Mouse (Mus musculus): ENCODE measurements around the gene D1Ertd622e. TPM values are rescaled to one million over a fixed set of nuclear protein-coding genes. Genes with fewer than 3 reads are reported as not detected.

Gene D1Ertd622e
- polyA plus RNA-seq, 1 experiment, result 49.4 TPM

DNA sequence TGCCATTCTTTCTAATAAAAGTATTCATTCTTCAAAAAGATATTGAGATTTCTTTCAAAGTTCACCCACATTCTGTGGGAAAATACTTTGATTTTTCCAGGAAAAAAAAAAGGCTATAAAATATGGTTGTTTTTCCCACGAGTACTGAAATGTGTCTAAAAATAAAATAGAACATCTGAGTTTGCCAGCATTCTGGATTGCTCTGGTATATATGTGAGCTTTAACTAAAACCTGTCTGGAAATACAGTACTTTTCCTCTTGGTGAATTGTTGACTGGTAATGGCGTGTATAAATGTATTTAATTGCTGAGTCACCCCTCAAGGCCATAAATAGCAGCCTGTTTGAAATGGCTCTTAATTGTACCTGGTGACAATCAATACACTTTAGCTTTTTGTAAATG is 37.5 kb downstream of the D1Ertd622e start:
- TF ChIP-seq POLR2A (IDR thresholded peaks at IDR 0.05; ENCODE audit: low read depth, low read length) (no peak), CTCF (IDR thresholded peaks at IDR 0.05; ENCODE audit: extremely low read depth, insufficient read length, insufficient replicate concordance, low read depth, low read length) (no peak)
- no peak overlapping the region for H3K27ac ChIP-seq (ENCODE audit: insufficient read depth, low read depth, low read length)
- WGBS, result 49% methylated on average over 2 of the region's 2 CpGs

DNA sequence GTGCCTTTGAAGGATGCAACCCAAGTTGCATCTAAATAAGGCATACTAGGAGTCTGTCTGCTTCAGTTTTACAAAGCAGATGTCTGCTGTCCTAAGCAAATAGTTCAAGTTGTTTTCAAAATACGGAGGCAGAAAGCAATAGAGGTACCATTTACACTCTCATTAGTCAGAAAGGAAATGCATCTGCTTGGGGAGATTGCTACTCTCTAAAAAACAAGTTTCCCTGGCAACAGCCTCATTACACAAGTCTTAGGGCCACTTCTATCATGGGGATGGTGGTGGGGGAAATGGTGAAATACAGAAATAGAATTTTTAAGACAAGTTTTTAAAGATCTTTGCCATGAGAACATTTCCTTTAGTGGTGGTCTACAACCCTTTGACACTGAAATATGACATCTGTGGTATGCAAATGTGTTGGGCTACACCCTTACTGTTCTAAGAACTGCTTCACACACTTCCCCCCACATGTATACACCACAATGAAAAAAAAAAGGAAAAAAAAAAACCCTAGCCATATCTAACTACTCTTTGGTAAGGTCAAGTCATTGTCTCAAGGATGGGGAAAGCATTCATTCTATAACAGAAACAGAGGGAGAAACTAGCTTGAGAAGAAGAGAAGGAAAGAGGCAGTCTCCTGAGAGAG is 38.5 kb downstream of the D1Ertd622e start:
- Histone ChIP-seq H3K4me1 (ENCODE audit: control insufficient read depth, insufficient read depth, insufficient read length, low read length) (no peaks in the 10 kb centered on the region), H3K4me3 (ENCODE audit: low read depth, low read length) (no peak overlapping the region), H3K36me3 (ENCODE audit: control insufficient read depth, insufficient read depth, low read length) (no peaks in the 10 kb centered on the region), H3K27ac (ENCODE audit: insufficient read depth, low read depth, low read length) (no peak overlapping the region), H3K27me3 (ENCODE audit: control insufficient read depth, insufficient read depth, low read length) (no peaks in the 10 kb centered on the region)
- TF ChIP-seq CTCF (IDR thresholded peaks at IDR 0.05; ENCODE audit: extremely low read depth, insufficient read length, insufficient replicate concordance, low read depth, low read length), result no peak
- no peak for TF ChIP-seq POLR2A (IDR thresholded peaks at IDR 0.05; ENCODE audit: low read depth, low read length)
- 49% methylated on average over 1 of the region's 1 CpGs for WGBS

More for the DNA sequence above, 37.5 kb downstream of the D1Ertd622e start:
- Histone ChIP-seq H3K4me1 (ENCODE audit: control insufficient read depth, insufficient read depth, insufficient read length, low read length) (no peaks in the 10 kb centered on the region), H3K36me3 (ENCODE audit: control insufficient read depth, insufficient read depth, low read length) (no peaks in the 10 kb centered on the region), H3K27me3 (ENCODE audit: control insufficient read depth, insufficient read depth, low read length) (no peaks in the 10 kb centered on the region), H3K4me3 (ENCODE audit: low read depth, low read length) (no peak overlapping the region)

DNA sequence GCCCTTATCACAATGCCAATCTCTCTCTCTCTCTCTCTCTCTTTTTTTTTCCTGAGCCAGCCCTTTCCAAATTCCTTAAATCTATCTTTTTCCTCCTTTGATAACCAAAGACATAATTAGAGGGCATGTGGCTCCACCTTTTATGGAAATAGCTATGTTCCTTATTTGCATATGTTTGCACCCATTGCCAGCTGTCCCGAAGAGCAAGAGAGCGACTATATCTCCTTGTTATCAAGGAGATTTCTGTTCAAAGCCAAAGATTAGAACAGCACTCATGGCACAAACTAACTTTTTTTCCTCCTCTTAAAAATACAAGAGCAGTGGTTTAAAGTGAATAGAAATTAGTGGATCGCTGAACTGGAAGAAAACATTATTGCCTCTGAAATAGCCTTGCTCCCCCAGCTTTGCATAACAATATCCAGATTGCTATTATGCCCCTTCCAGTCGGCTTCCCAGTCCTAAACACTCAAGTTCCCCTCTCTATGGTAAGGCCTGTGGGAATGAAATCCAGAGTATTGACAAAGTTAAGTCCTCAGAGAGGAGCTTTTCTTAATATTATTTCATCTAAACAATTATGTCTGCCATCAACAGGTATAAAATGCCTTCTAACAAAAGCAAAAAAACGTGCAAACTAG is 39.2 kb downstream of the D1Ertd622e start:
- WGBS, result 44% methylated on average over 5 of the region's 5 CpGs
- no peak overlapping the region for H3K27ac ChIP-seq (ENCODE audit: insufficient read depth, low read depth, low read length)
- H3K36me3 ChIP-seq (ENCODE audit: control insufficient read depth, insufficient read depth, low read length), result no peaks in the 10 kb centered on the region
- H3K4me1 ChIP-seq (ENCODE audit: control insufficient read depth, insufficient read depth, insufficient read length, low read length), result no peaks in the 10 kb centered on the region
- H3K4me3 ChIP-seq (ENCODE audit: low read depth, low read length), result no peak overlapping the region
- no peaks in the 10 kb centered on the region for H3K27me3 ChIP-seq (ENCODE audit: control insufficient read depth, insufficient read depth, low read length)
- TF ChIP-seq POLR2A (IDR thresholded peaks at IDR 0.05; ENCODE audit: low read depth, low read length), result no peak
- TF ChIP-seq CTCF (IDR thresholded peaks at IDR 0.05; ENCODE audit: extremely low read depth, insufficient read length, insufficient replicate concordance, low read depth, low read length), result no peak

DNA sequence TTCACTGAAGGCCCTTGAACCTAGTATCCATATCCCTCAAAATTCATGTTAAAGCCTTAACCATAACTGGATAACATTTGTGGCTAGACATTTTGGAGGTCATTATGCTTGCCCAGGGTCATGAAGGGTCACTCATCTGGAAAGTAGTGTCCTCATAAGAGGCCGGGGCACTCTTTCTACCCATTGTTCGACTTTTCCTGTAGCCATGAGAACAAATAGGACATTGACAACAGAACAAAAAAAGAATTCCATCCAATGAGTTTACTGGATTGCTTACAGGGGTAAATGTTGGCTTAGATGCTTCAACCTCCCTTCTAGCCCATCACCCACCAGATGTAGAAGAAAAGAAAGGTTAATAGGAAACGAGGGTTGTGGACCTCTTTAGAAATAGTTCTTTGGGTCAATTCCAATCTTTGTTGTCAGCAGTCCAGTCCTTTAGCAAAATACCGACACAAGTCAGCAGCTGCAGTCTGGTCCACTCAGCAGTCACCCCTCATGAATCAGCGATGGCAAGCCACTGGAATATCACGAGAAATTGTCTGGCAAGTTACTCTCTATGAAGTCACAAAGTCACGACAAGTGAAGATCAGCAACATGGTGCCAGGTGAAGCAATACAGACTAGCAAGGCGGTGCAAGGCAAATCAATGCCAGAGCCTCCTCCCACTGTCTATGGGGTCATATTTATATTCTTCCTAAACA is 42.1 kb downstream of the D1Ertd622e start:
- TF ChIP-seq POLR2A (IDR thresholded peaks at IDR 0.05; ENCODE audit: low read depth, low read length), result no peak
- TF ChIP-seq CTCF (IDR thresholded peaks at IDR 0.05; ENCODE audit: extremely low read depth, insufficient read length, insufficient replicate concordance, low read depth, low read length), result no peak
- H3K4me1 ChIP-seq (ENCODE audit: control insufficient read depth, insufficient read depth, insufficient read length, low read length), result no peaks in the 10 kb centered on the region
- H3K27ac ChIP-seq (ENCODE audit: insufficient read depth, low read depth, low read length), result no peak overlapping the region
- WGBS, result 87% methylated on average over 8 of the region's 8 CpGs
- no peak overlapping the region for H3K4me3 ChIP-seq (ENCODE audit: low read depth, low read length)
- no peaks in the 10 kb centered on the region for H3K36me3 ChIP-seq (ENCODE audit: control insufficient read depth, insufficient read depth, low read length)
- no peaks in the 10 kb centered on the region for H3K27me3 ChIP-seq (ENCODE audit: control insufficient read depth, insufficient read depth, low read length)

DNA sequence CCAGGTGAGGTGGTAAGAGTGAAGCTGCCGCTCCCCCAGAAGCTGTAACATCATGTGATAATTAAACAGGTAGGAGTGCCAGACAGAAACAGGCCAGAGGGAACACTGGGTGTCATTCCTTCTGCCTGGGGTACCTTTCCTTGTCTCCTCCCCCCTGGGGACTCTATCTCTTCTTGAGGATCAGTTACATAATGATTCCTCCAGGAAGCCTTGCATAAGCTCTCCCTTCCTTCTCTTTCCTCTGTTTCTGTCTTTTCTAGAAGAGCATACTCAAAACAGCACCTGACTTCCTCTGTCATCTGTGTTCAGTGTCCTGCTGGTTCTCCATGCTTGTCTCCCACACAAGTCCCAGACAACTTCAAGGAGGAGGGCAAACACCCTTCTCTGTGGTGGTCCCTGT is 46.3 kb downstream of the D1Ertd622e start:
- no peaks in the 10 kb centered on the region for H3K27me3 ChIP-seq (ENCODE audit: control insufficient read depth, insufficient read depth, low read length)
- H3K36me3 ChIP-seq (ENCODE audit: control insufficient read depth, insufficient read depth, low read length), result no peaks in the 10 kb centered on the region
- TF ChIP-seq CTCF (IDR thresholded peaks at IDR 0.05; ENCODE audit: extremely low read depth, insufficient read length, insufficient replicate concordance, low read depth, low read length) (no peak), POLR2A (IDR thresholded peaks at IDR 0.05; ENCODE audit: low read depth, low read length) (no peak)
- no peaks in the 10 kb centered on the region for H3K4me1 ChIP-seq (ENCODE audit: control insufficient read depth, insufficient read depth, insufficient read length, low read length)
- no peak overlapping the region for H3K4me3 ChIP-seq (ENCODE audit: low read depth, low read length)
- WGBS, result 59% methylated on average over 1 of the region's 1 CpGs
- H3K27ac ChIP-seq (ENCODE audit: insufficient read depth, low read depth, low read length), result no peak overlapping the region

DNA sequence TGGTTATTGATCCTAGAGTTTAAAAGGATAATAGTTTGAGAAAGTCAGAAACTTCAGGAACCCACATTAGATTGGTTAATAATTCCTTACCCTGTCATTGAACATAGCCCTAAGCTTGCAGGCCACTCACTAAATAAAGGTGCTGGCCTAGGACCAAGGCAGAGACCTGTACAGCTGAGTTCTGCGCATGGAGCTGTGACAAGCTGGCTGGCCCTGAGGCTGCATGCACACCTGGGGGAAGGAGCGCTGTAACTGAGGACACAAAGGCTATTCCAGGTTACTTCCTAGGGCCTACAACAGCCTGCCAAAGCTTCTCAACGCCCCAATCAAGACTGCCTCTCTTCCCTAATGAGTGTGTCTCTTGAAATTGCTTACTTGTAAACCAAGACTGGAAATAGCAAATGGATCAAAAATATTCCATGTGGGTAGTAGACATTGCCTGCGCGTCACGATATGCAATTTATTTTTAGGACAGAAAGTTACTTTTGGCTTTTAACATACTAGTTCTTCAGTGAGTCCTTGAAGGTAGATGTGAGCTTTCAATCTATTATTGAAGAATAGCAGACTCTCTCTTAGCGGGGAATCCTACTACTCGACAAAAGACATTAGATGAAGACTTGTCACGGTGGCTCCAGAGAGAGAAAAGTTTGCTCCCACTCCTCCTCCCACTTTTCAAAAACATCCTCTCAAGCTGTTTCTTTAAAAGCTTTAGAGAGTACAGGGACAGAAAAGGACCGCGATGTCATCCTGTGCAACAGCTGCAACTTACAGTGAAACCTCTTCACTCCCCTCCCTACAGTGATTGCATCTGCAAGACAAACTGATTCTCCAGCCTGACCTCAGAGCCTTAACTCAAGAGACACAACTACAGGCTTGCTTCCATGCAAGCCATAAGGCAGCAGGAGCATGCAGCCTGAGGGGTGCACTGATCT is 47.1 kb downstream of the D1Ertd622e start:
- Histone ChIP-seq H3K27ac (ENCODE audit: insufficient read depth, low read depth, low read length) (no peak overlapping the region), H3K4me3 (ENCODE audit: low read depth, low read length) (no peak overlapping the region)
- WGBS, result 79% methylated on average over 11 of the region's 11 CpGs

More for the DNA sequence above, 47.1 kb downstream of the D1Ertd622e start:
- H3K4me1 ChIP-seq (ENCODE audit: control insufficient read depth, insufficient read depth, insufficient read length, low read length), result no peaks in the 10 kb centered on the region
- no peak for TF ChIP-seq POLR2A (IDR thresholded peaks at IDR 0.05; ENCODE audit: low read depth, low read length)
- no peak for TF ChIP-seq CTCF (IDR thresholded peaks at IDR 0.05; ENCODE audit: extremely low read depth, insufficient read length, insufficient replicate concordance, low read depth, low read length)
- no peaks in the 10 kb centered on the region for H3K36me3 ChIP-seq (ENCODE audit: control insufficient read depth, insufficient read depth, low read length)
- H3K27me3 ChIP-seq (ENCODE audit: control insufficient read depth, insufficient read depth, low read length), result no peaks in the 10 kb centered on the region
